Mouse (Mus musculus) olfactory bulb, adult 2 months (tissue): Measurements from ENCODE around the gene Cdip1.

ENCODE experiments used
- CTCF ChIP-seq: fragments of 200-500 bp; IDR thresholded peaks from 2 replicates; pipeline ENCODE4 v1.5.1; 2012; ENCODE audit warnings: low read depth, mild to moderate bottlenecking, low read length, moderate library complexity; ENCODE audit not compliant: insufficient read depth
- POLR2A ChIP-seq: fragments of 200-500 bp; IDR thresholded peaks from 2 replicates; pipeline ENCODE4 v1.6.1; 2012; ENCODE audit warnings: mild to moderate bottlenecking, low read depth, low read length, moderate library complexity; ENCODE audit not compliant: insufficient read depth

GRCm38 (mm10) chr16:4768719-4769118 lies 21.4 kb downstream of the Cdip1 start:
- TF ChIP-seq CTCF (no peak), POLR2A (no peak)
